In the genomic region with DNA sequence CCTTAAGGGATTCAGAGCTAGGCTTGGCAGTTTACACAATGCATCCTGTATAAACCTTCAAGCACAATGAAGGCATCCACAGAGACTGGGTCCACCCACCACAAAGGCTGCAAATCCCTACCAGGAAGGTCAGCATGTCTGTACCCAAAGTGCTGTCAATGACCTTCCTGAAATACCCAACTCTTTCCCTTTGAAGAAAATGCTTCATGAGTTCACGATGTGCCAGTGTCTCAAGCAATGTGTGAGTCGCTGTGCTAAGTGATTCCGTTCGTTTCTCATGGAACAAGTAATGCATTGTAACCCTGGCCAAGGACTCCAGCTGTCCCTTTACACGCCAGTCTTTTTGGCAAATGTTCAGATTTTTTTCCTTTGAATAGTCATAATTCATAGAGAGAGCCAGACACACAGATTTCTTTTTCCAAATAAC, we compare ENCODE assay signal across 8 mouse cellular contexts.
A peak's percentile ranks its signal among the peaks of the same experiment; 100 is the strongest.
DNase-seq lines count a peak whose midpoint lies in the region; ATAC-seq lines count a peak whose summit lies in the region.

No protein-coding gene starts in this region.

- no peaks in the 10 kb centered on the region for H3K27me3 ChIP-seq in forebrain, embryonic 16.5 days (replicated peaks; ENCODE audit: control insufficient read depth, insufficient read depth, low read length)
- no peaks in the 10 kb centered on the region for H3K27me3 ChIP-seq in neural tube, embryonic 15.5 days (replicated peaks)

- DNase-seq in kidney, postnatal 10 days: peak; percentile 23
- no peak for DNase-seq in kidney, postnatal 25 days
- DNase-seq in brain, adult 2 months (ENCODE audit: low read depth, low spot score): peak; percentile 54
- peak; percentile 4 to 8 for DNase-seq in layer of hippocampus, postnatal 36 days
- no peak for DNase-seq in thymus, adult 18-20 months

- no peak overlapping the region for H3K9ac ChIP-seq in forebrain, embryonic 16.5 days (replicated peaks; ENCODE audit: low read depth, low read length)
- no peak overlapping the region for H3K9ac ChIP-seq in neural tube, embryonic 15.5 days (replicated peaks)

- H3K4me3 ChIP-seq in forebrain, embryonic 16.5 days (replicated peaks; ENCODE audit: low read length): no peak overlapping the region
- H3K4me3 ChIP-seq in neural tube, embryonic 15.5 days (replicated peaks): no peak overlapping the region

- 15% methylated on average over 5 of the region's 5 CpGs for WGBS in forebrain, embryonic 16.5 days
- 47% methylated on average over 5 of the region's 5 CpGs for WGBS in neural tube, embryonic 15.5 days

- peak; percentile 84 for ATAC-seq in forebrain, embryonic 16.5 days
- peak; percentile 65; the same call in 1 of the 2 replicates for ATAC-seq in neural tube, embryonic 15.5 days (ENCODE audit: low FRiP score)
- no peak for ATAC-seq in monocyte, adult 5-6 weeks (replicated peaks; ENCODE audit: insufficient number of reproducible peaks, low FRiP score, low TSS enrichment, poor library complexity, severe bottlenecking)

- no peaks in the 10 kb centered on the region for H3K36me3 ChIP-seq in forebrain, embryonic 16.5 days (ENCODE audit: control insufficient read depth, insufficient read depth)
- no peaks in the 10 kb centered on the region for H3K36me3 ChIP-seq in neural tube, embryonic 15.5 days

- H3K4me1 ChIP-seq in forebrain, embryonic 16.5 days (replicated peaks; ENCODE audit: control insufficient read depth, insufficient read depth, low read length): peaks cover 15% of the 10 kb centered on the region
- no peaks in the 10 kb centered on the region for H3K4me1 ChIP-seq in neural tube, embryonic 15.5 days

- no peaks in the 10 kb centered on the region for H3K9me3 ChIP-seq in forebrain, embryonic 16.5 days (ENCODE audit: control insufficient read depth, low read length)
- no peaks in the 10 kb centered on the region for H3K9me3 ChIP-seq in neural tube, embryonic 15.5 days (replicated peaks)

- H3K27ac ChIP-seq in forebrain, embryonic 16.5 days (ENCODE audit: low read length): peak overlapping the region; percentile 62
- no peak overlapping the region for H3K27ac ChIP-seq in neural tube, embryonic 15.5 days (replicated peaks)

- no peak overlapping the region for H3K4me2 ChIP-seq in forebrain, embryonic 16.5 days (ENCODE audit: low read length)
- H3K4me2 ChIP-seq in neural tube, embryonic 15.5 days: no peak overlapping the region

Comparison
In these comparisons a context has a peak if more than half of its experiments do, and no peak if none do; other contexts are left out.
1. DNase-seq: peak in kidney, postnatal 10 days (single experiment), brain, adult 2 months (single experiment) and layer of hippocampus, postnatal 36 days (2 of 2); none in kidney, postnatal 25 days (0 of 2) and thymus, adult 18-20 months (0 of 2).